Mouse (Mus musculus): ENCODE measurements at regions not wholly inside any gene's neighbourhood (a gene's known extent, or its start where the extent isn't known, plus 50 kb on each side); places are given as distances from the start of the nearest gene placed in this dataset.

DNA sequence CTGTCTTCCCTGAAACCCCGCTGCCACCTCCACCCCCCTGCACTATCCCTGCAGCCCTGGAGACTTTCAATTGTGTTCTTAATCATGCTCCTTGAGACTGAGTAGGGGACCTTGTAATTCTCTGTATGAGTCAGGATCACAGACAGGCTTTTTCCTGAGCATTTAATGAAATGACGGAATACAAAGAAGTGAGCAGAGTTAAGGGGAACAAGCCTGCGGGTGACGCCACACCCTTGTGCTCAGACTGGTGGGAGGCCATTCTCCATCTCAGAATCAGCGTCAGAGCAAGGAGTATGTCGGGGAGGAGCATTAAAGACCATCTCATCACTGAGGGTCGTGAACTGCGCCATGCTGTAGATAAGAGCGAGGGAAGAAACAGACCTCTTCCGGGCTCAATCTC, 359.3 kb upstream of the Tle4 start:
- no peak for TF ChIP-seq CTCF (conservative IDR thresholded peaks at IDR 0.05; ENCODE audit: low read length)
- TF ChIP-seq POU5F1 (IDR thresholded peaks at IDR 0.05; ENCODE audit: borderline replicate concordance, low read length) = no peak
